Mouse (Mus musculus): ENCODE measurements around the gene Polr3h. TPM values are rescaled to one million over a fixed set of nuclear protein-coding genes. Genes with fewer than 3 reads are reported as not detected.

The Polr3h gene
- polyA plus RNA-seq, 1 experiment from 2014 or later: 60.5 TPM

DNA sequence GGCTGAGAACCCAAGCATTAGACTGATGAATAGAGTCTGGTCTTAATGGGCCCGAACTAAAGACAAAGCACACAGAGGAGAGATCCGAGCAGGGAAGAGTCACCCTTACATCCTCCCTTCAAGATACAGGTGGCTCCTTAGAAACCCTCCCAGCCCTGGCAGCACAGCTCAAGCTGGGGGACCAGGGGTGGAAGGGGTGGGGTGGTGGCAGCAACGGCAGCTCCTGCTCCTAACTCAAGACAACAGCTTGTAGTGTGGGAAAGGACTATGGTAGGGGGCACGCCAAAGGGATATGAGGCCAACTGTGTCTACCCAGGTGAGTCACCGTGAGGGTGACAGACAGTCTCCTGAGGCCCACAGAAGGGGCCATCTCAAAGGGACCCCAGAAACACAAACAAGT lies 78.2 kb downstream of the Polr3h start:
- WGBS: 87% methylated on average over 5 of the region's 5 CpGs
- no peaks in the 10 kb centered on the region for H3K9me3 ChIP-seq
- peaks cover 63% of the 10 kb centered on the region for H3K36me3 ChIP-seq
- H3K4me3 ChIP-seq: no peak overlapping the region
- no peak for ATAC-seq (ENCODE audit: insufficient number of reproducible peaks, low FRiP score, low TSS enrichment, low read depth)
- no peaks in the 10 kb centered on the region for H3K4me1 ChIP-seq
- H3K27ac ChIP-seq: no peak overlapping the region
- no peaks in the 10 kb centered on the region for H3K27me3 ChIP-seq
- H3K9ac ChIP-seq: no peak overlapping the region
- no peak overlapping the region for H3K4me2 ChIP-seq

- H3K4me3 ChIP-seq: no peak overlapping the region
- H3K4me1 ChIP-seq: no peaks in the 10 kb centered on the region
- H3K27me3 ChIP-seq: no peaks in the 10 kb centered on the region
- H3K27ac ChIP-seq: no peak overlapping the region
- no peaks in the 10 kb centered on the region for H3K9me3 ChIP-seq
- no peak overlapping the region for H3K4me2 ChIP-seq
- no peak for ATAC-seq (ENCODE audit: insufficient number of reproducible peaks, low FRiP score, low TSS enrichment, low read depth)
- WGBS: 88% methylated on average over 4 of the region's 4 CpGs
- peaks cover 57% of the 10 kb centered on the region for H3K36me3 ChIP-seq
- H3K9ac ChIP-seq: no peak overlapping the region
Observed at GRCm38 (mm10) chr15:81847161-81847560, 78.9 kb downstream of the Polr3h start.

DNA sequence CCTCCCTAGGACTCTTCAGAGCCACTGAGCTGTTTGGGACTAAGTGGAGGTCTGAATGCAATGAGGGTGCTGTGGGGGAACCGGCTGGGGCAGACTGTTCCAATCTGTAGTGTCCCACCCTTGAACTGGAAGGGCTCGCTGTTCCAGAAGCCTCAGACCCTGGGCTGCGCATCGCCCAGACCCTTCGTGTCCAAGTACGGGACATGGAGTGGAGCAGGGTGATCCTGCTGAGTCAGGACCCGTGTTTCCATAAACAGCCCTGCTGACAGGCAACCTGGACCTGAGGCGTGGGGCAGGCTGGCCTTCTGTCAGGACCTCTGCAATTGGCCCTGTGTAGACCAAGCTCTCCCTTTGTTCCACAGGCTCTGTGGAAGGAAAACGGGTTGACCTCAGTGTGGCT lies 79.3 kb downstream of the Polr3h start:
- no peak for ATAC-seq (ENCODE audit: insufficient number of reproducible peaks, low FRiP score, low TSS enrichment, low read depth)
- Histone ChIP-seq H3K9me3 (no peaks in the 10 kb centered on the region), H3K4me1 (no peaks in the 10 kb centered on the region), H3K27me3 (no peaks in the 10 kb centered on the region), H3K27ac (no peak overlapping the region), H3K9ac (no peak overlapping the region), H3K4me3 (no peak overlapping the region), H3K4me2 (no peak overlapping the region), H3K36me3 (peaks cover 53% of the 10 kb centered on the region)
- 82% methylated on average over 9 of the region's 9 CpGs for WGBS

DNA sequence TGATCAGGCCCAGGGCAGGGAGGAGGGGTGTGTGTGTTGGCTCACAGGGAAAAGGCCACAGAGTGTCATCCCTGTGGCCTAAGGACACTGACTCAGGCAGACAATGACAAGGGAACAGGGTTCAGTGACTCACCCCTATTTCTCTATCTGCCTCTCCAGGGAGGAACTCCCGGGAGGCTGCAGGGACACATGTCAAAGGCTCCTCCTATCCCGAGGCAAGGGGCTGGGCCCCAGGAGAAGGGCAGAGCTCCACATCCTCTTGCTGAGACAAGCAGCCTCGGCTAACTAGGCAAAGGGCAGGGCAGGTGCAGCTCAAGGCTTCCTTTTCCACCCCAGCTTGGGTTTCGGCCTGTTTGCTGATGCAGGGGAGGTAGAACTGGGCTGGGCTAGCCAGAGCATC lies 80.3 kb downstream of the Polr3h start:
- no peak for ATAC-seq (ENCODE audit: insufficient number of reproducible peaks, low FRiP score, low TSS enrichment, low read depth)
- no peak overlapping the region for H3K4me3 ChIP-seq
- no peaks in the 10 kb centered on the region for H3K4me1 ChIP-seq
- no peaks in the 10 kb centered on the region for H3K27me3 ChIP-seq
- 32% methylated on average over 4 of the region's 4 CpGs for WGBS
- no peak overlapping the region for H3K9ac ChIP-seq
- peak overlapping the region; percentile 22; the same call in 1 of the 2 replicates for H3K27ac ChIP-seq
- H3K4me2 ChIP-seq: no peak overlapping the region
- no peaks in the 10 kb centered on the region for H3K9me3 ChIP-seq
- H3K36me3 ChIP-seq: peaks cover 43% of the 10 kb centered on the region

GRCm38 (mm10) chr15:81845033-81845625 lies 80.9 kb downstream of the Polr3h start:
- no peak overlapping the region for H3K27ac ChIP-seq
- 77% methylated on average over 5 of the region's 5 CpGs for WGBS
- H3K36me3 ChIP-seq: peaks cover 37% of the 10 kb centered on the region
- no peaks in the 10 kb centered on the region for H3K27me3 ChIP-seq
- no peak for ATAC-seq (ENCODE audit: insufficient number of reproducible peaks, low FRiP score, low TSS enrichment, low read depth)
- H3K9ac ChIP-seq: no peak overlapping the region
- no peaks in the 10 kb centered on the region for H3K9me3 ChIP-seq
- no peak overlapping the region for H3K4me3 ChIP-seq
- H3K4me2 ChIP-seq: no peak overlapping the region
- peaks cover under 1% of the 10 kb centered on the region; the same call in 1 of the 2 replicates for H3K4me1 ChIP-seq

DNA sequence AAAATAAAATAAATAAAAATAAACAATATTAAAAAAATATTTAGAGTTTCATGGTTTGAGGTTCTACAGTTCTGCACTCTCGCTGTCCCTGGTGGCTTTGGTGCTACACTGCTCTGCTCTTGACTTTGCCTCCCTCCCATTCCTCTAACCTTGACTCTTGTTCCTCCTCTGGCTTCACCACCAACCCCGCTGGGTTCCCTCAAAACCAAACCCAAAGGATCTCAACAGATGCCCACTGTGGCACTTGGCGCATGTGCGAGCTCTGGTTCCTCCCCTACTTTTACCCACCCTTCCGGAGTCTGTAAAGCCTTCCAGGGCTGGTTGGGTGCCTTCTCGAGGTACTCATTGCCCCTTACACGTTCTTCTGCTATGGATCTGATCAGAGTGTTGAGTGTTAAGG lies 83.8 kb downstream of the Polr3h start:
- Histone ChIP-seq H3K27ac (no peak overlapping the region), H3K27me3 (no peaks in the 10 kb centered on the region)
- 86% methylated on average over 7 of the region's 7 CpGs for WGBS

DNA sequence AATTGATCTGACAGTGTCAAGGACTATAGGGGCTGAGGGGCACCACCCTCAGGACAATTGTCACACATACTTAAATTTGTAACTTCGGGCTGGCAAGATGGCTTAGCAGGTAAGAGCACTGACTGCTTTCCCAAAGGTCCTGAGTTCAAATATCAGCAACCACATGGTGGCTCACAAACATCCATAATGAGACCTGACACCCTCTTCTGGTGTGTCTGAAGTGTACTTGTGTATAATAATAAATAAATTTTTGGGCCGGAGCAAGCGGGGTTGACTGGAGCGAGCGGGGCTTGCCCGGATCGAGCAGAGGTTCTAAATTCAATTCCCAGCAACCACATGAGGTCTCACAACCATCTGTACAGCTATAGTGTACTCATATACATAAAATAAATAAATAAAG lies 85.7 kb downstream of the Polr3h start:
- peaks cover 34% of the 10 kb centered on the region for H3K4me1 ChIP-seq
- no peaks in the 10 kb centered on the region for H3K36me3 ChIP-seq
- no peak overlapping the region for H3K4me2 ChIP-seq
- H3K9me3 ChIP-seq: no peaks in the 10 kb centered on the region
- no peak overlapping the region for H3K27ac ChIP-seq
- WGBS: 90% methylated on average over 7 of the region's 7 CpGs
- no peaks in the 10 kb centered on the region for H3K27me3 ChIP-seq
- no peak overlapping the region for H3K9ac ChIP-seq
- ATAC-seq (ENCODE audit: insufficient number of reproducible peaks, low FRiP score, low TSS enrichment, low read depth): no peak
- no peak overlapping the region for H3K4me3 ChIP-seq

More for the DNA sequence above, 83.8 kb downstream of the Polr3h start:
- no peak overlapping the region for H3K9ac ChIP-seq
- H3K36me3 ChIP-seq: peaks cover 17% of the 10 kb centered on the region; the same call in 1 of the 2 replicates
- ATAC-seq (ENCODE audit: insufficient number of reproducible peaks, low FRiP score, low TSS enrichment, low read depth): no peak
- H3K9me3 ChIP-seq: no peaks in the 10 kb centered on the region
- H3K4me2 ChIP-seq: no peak overlapping the region
- no peak overlapping the region for H3K4me3 ChIP-seq
- H3K4me1 ChIP-seq: peaks cover 15% of the 10 kb centered on the region

DNA sequence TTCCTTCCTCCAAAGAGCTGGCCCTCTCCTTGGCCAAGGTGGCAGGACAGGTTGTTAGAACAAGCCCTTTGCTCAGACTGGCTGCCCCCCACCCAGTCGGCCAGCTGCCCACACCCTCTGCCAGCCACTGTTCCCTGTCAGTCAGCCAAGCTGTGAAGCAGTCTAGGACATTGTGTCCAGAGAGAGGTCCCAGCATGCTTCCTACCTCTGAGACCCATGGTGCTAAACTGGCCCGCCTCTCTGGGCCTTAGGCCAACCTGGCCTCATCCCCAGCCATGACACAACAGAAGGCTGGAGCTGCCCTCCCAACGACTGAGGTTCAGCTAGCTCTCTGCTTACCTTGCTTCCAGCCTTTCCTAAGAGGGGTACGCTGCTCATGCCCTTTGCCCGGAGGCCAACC lies 86.4 kb downstream of the Polr3h start:
- no peak overlapping the region for H3K4me3 ChIP-seq
- H3K36me3 ChIP-seq: no peaks in the 10 kb centered on the region
- H3K4me1 ChIP-seq: peaks cover 34% of the 10 kb centered on the region
- H3K4me2 ChIP-seq: no peak overlapping the region
- H3K9me3 ChIP-seq: no peaks in the 10 kb centered on the region
- 64% methylated on average over 5 of the region's 5 CpGs for WGBS
- H3K9ac ChIP-seq: no peak overlapping the region
- H3K27me3 ChIP-seq: no peaks in the 10 kb centered on the region
- ATAC-seq (ENCODE audit: insufficient number of reproducible peaks, low FRiP score, low TSS enrichment, low read depth): no peak
- no peak overlapping the region for H3K27ac ChIP-seq

- Histone ChIP-seq H3K9ac (no peak overlapping the region), H3K4me2 (no peak overlapping the region), H3K27ac (no peak overlapping the region), H3K27me3 (no peaks in the 10 kb centered on the region), H3K9me3 (no peaks in the 10 kb centered on the region), H3K36me3 (no peaks in the 10 kb centered on the region), H3K4me3 (no peak overlapping the region), H3K4me1 (peaks cover 40% of the 10 kb centered on the region)
- WGBS: 55% methylated on average over 14 of the region's 14 CpGs
- ATAC-seq (ENCODE audit: insufficient number of reproducible peaks, low FRiP score, low TSS enrichment, low read depth): no peak
Observed at GRCm38 (mm10) chr15:81838554-81839235, 87.3 kb downstream of the Polr3h start.

Other genes with a start within 250 kb of the Polr3h start
- 15.2 and 15.3 TPM in 2 replicates for gene Chadl, start 229.0 kb downstream of the Polr3h start, polyA plus RNA-seq (2015; fragmentation: Nextera tagmentation; extraction: Ambion mirVana)
- gene Zc3h7b, start 181.2 kb downstream of the Polr3h start, polyA plus RNA-seq (2015; fragmentation: Nextera tagmentation; extraction: Ambion mirVana): 28.7 and 28.9 TPM in 2 replicates
- 99.6 and 101 TPM in 2 replicates for gene Rangap1, start 180.7 kb downstream of the Polr3h start, polyA plus RNA-seq (2015; fragmentation: Nextera tagmentation; extraction: Ambion mirVana)
- 28.9 and 30.7 TPM in 2 replicates for gene Tef, start 123.8 kb downstream of the Polr3h start, polyA plus RNA-seq (2015; fragmentation: Nextera tagmentation; extraction: Ambion mirVana)
- gene Tob2, start 67.4 kb downstream of the Polr3h start, polyA plus RNA-seq (2015; fragmentation: Nextera tagmentation; extraction: Ambion mirVana): 29.8 and 32.1 TPM in 2 replicates
- 124 TPM in 2 replicates for gene Phf5a, start 54.3 kb downstream of the Polr3h start, polyA plus RNA-seq (2015; fragmentation: Nextera tagmentation; extraction: Ambion mirVana)
- 144 and 165 TPM in 2 replicates for gene Aco2, start 53.9 kb downstream of the Polr3h start, polyA plus RNA-seq (2015; fragmentation: Nextera tagmentation; extraction: Ambion mirVana)
- gene Csdc2, start 10.5 kb upstream of the Polr3h start, polyA plus RNA-seq (2015; fragmentation: Nextera tagmentation; extraction: Ambion mirVana): 14.0 and 16.1 TPM in 2 replicates
- gene Pmm1, start 34.7 kb upstream of the Polr3h start, polyA plus RNA-seq (2015; fragmentation: Nextera tagmentation; extraction: Ambion mirVana): 39.5 and 40.5 TPM in 2 replicates
- not detected in 2 replicates for gene 1700029P11Rik, start 54.3 kb upstream of the Polr3h start, polyA plus RNA-seq (2015; fragmentation: Nextera tagmentation; extraction: Ambion mirVana)
- 73.8 and 77.5 TPM in 2 replicates for gene Xrcc6, start 61.6 kb upstream of the Polr3h start, polyA plus RNA-seq (2015; fragmentation: Nextera tagmentation; extraction: Ambion mirVana)
- 30.2 and 30.9 TPM in 2 replicates for gene Desi1, start 107.6 kb upstream of the Polr3h start, polyA plus RNA-seq (2015; fragmentation: Nextera tagmentation; extraction: Ambion mirVana)
- 250 and 262 TPM in 2 replicates for gene Snu13, start 121.4 kb upstream of the Polr3h start, polyA plus RNA-seq (2015; fragmentation: Nextera tagmentation; extraction: Ambion mirVana)
- not detected in 2 replicates for gene 4930407I10Rik, start 132.9 kb upstream of the Polr3h start, polyA plus RNA-seq (2015; fragmentation: Nextera tagmentation; extraction: Ambion mirVana)
- 0.05 TPM in 1 of 2 replicates, not detected in the other for gene Mei1, start 143.8 kb upstream of the Polr3h start, polyA plus RNA-seq (2015; fragmentation: Nextera tagmentation; extraction: Ambion mirVana)
- gene Ccdc134, start 201.7 kb upstream of the Polr3h start, polyA plus RNA-seq (2015; fragmentation: Nextera tagmentation; extraction: Ambion mirVana): 24.6 and 28.8 TPM in 2 replicates
- gene Srebf2, start 220.9 kb upstream of the Polr3h start, polyA plus RNA-seq (2015; fragmentation: Nextera tagmentation; extraction: Ambion mirVana): 155 and 165 TPM in 2 replicates